Mouse (Mus musculus) midbrain, postnatal 0 days (tissue): Measurements from ENCODE around the gene Slc16a1. TPM values are rescaled to one million over a fixed set of nuclear protein-coding genes. Genes with fewer than 3 reads are reported as not detected.
"Not testable (repeated sequence)": the region's sequence is repeated elsewhere in the genome, so short reads cannot be mapped to it uniquely, and the experiment has no call there.

Experiments
- ATAC-seq: fragments of 200-750 bp; cut with Nextera tagmentation; 2 replicates; pipeline ENCODE4 v1.8.0; 2017; ENCODE audit warnings: moderate number of reproducible peaks, mild to moderate bottlenecking, moderate TSS enrichment, moderate library complexity; ENCODE audit not compliant: low FRiP score
- DNase-seq: peaks from one replicate; pipeline ENCODE4 v3.0.0-alpha.2; 2015; ENCODE audit warnings: low spot score
- H3K27ac ChIP-seq: fragments of 300-500 bp; sonication (generic); 2 replicates; pipeline ENCODE4 v1.5.1; 2014; ENCODE audit warnings: low read depth, mild to moderate bottlenecking, low read length, mixed read lengths
- H3K27me3 ChIP-seq: fragments of 300-500 bp; sonication (generic); 2 replicates; pipeline ENCODE4 v1.6.1; 2014; ENCODE audit warnings: low read length, control low read depth, mixed read lengths; ENCODE audit not compliant: insufficient read depth
- H3K36me3 ChIP-seq: fragments of 300-500 bp; sonication (generic); 2 replicates; pipeline ENCODE4 v1.6.1; 2014; ENCODE audit warnings: low read length, control low read depth, mixed read lengths; ENCODE audit not compliant: insufficient read depth
- H3K4me1 ChIP-seq: fragments of 300-500 bp; sonication (generic); 2 replicates; pipeline ENCODE4 v1.6.1; 2014; ENCODE audit warnings: mild to moderate bottlenecking, control low read depth, antibody characterized with exemption, low read length, mixed read lengths; ENCODE audit not compliant: insufficient read depth
- H3K4me2 ChIP-seq: fragments of 300-500 bp; sonication (generic); 2 replicates; pipeline ENCODE4 v1.6.1; 2014; ENCODE audit warnings: low read depth, mild to moderate bottlenecking, low read length, mixed read lengths; ENCODE audit not compliant: poor library complexity, severe bottlenecking
- H3K4me3 ChIP-seq: fragments of 300-500 bp; sonication (generic); 2 replicates; pipeline ENCODE4 v1.5.1; 2014; ENCODE audit warnings: low read depth, mild to moderate bottlenecking, low read length, moderate library complexity
- H3K9ac ChIP-seq: fragments of 300-500 bp; sonication (generic); replicated peaks from 2 replicates; pipeline ENCODE4 v1.6.1; 2014; ENCODE audit warnings: mild to moderate bottlenecking, low read length, moderate library complexity, mixed read lengths; ENCODE audit not compliant: poor library complexity, severe bottlenecking
- H3K9me3 ChIP-seq: fragments of 300-500 bp; sonication (generic); 2 replicates; pipeline ENCODE4 v1.6.1; 2016; ENCODE audit warnings: low read length, control low read depth
- CTCF ChIP-seq: IDR thresholded peaks from 2 replicates; pipeline ENCODE4 v1.5.1; 2016; ENCODE audit warnings: antibody characterized with exemption, mild to moderate bottlenecking
- WGBS: fragments of 180-500 bp; shearing (Covaris S2); extraction: QIAGEN DNeasy Blood & Tissue Kit; methylation state at CpG from one replicate; pipeline ENCODE4 v1.1.7; 2014; 5-methylcytosine and 5-hydroxymethylcytosine counted together
- polyA plus RNA-seq: library from polyadenylated mRNA; unstranded; fragments of >200 nt; fragmentation: Nextera tagmentation; extraction: Ambion mirVana; gene quantifications from 2 replicates; pipeline ENCODE4 v1.2.1, GENCODE M21; 2015
- total RNA-seq: library from RNA; depleted of rRNA; stranded (reverse); fragments of >200 nt; gene quantifications from 2 replicates; pipeline ENCODE4 v1.2.3, GENCODE M21; 2014

The Slc16a1 gene
- total and polyA plus RNA-seq, 2 experiments from 2014 or later, result 19.1 to 36.6 TPM

GRCm38 (mm10) chr3:104682671-104683504 lies 44.4 kb downstream of the Slc16a1 start:
- Histone ChIP-seq H3K9ac (no peak overlapping the region), H3K4me1 (no peaks in the 10 kb centered on the region), H3K27ac (no peak overlapping the region), H3K36me3 (no peaks in the 10 kb centered on the region), H3K4me2 (no peak overlapping the region), H3K9me3 (no peaks in the 10 kb centered on the region), H3K4me3 (no peak overlapping the region), H3K27me3 (no peaks in the 10 kb centered on the region)
- TF ChIP-seq CTCF, result peak; percentile 92
- peak; percentile 83 for DNase-seq
- ATAC-seq, result peak; percentile 70
- WGBS, result 53% methylated on average over 11 of the region's 11 CpGs

DNA sequence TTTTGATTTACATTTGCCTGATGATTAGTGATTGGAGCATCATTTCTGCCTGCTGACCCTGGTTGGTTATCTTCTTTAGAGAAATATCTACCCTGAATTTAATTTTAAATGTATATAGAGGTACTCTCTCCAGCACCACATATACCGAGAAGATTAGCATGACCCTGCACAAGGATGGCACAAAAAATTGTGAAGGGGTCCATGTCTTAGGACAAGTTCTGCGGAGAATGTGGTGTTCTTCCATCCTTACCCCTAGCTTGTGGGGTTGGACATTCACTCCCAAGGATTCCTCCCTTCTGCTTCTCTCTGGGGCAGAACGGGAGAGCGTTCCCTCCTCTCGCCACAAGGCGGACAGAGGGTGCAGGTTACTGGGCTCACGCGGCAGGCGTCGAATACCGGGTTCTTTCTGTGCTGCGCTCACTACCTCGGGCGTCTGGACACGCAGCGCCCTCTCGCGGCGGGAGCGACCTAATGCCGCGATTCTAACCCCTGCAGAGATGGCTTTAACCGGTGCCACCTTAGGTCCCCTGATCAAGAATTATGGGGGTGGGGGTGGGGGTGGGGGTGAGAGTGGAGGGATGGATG lies 62.4 kb downstream of the Slc16a1 start:
- H3K9ac ChIP-seq, result no peak overlapping the region
- H3K4me1 ChIP-seq, result no peaks in the 10 kb centered on the region
- peak; percentile 83 for DNase-seq
- WGBS, result 5% methylated on average over 23 of the region's 23 CpGs
- H3K27me3 ChIP-seq, result no peaks in the 10 kb centered on the region
- H3K36me3 ChIP-seq, result no peaks in the 10 kb centered on the region
- peak; percentile 74 for ATAC-seq
- TF ChIP-seq CTCF, result peak; percentile 75
- 0 out of 2 replicates have a peak overlapping the region, but pooled peaks have one; percentile 15 for H3K4me2 ChIP-seq
- no peak overlapping the region for H3K27ac ChIP-seq
- no peak overlapping the region for H3K4me3 ChIP-seq
- H3K9me3 ChIP-seq, result no peaks in the 10 kb centered on the region

GRCm38 (mm10) chr3:104701761-104702160 lies 63.3 kb downstream of the Slc16a1 start:
- no peak overlapping the region for H3K9ac ChIP-seq
- WGBS, result 89% methylated on average over 1 of the region's 1 CpGs
- no peak for DNase-seq

GRCm38 (mm10) chr3:104703941-104704340 lies 65.5 kb downstream of the Slc16a1 start:
- Histone ChIP-seq H3K4me2 (no peak overlapping the region), H3K4me3 (no peak overlapping the region), H3K27me3 (no peaks in the 10 kb centered on the region), H3K36me3 (no peaks in the 10 kb centered on the region), H3K9ac (no peak overlapping the region), H3K9me3 (no peaks in the 10 kb centered on the region), H3K27ac (no peak overlapping the region), H3K4me1 (no peaks in the 10 kb centered on the region)
- ATAC-seq (no peak), DNase-seq (no peak)
- 93% methylated on average over 4 of the region's 4 CpGs for WGBS
- no peak for TF ChIP-seq CTCF

More at GRCm38 (mm10) chr3:104701761-104702160, 63.3 kb downstream of the Slc16a1 start:
- H3K36me3 ChIP-seq, result no peaks in the 10 kb centered on the region
- no peak for TF ChIP-seq CTCF
- no peak overlapping the region for H3K27ac ChIP-seq
- H3K4me2 ChIP-seq, result no peak overlapping the region
- no peaks in the 10 kb centered on the region for H3K9me3 ChIP-seq
- ATAC-seq, result no peak
- H3K4me3 ChIP-seq, result no peak overlapping the region
- no peaks in the 10 kb centered on the region for H3K27me3 ChIP-seq
- no peaks in the 10 kb centered on the region for H3K4me1 ChIP-seq

- Histone ChIP-seq H3K27ac (no peak overlapping the region), H3K9ac (no peak overlapping the region), H3K4me2 (no peak overlapping the region), H3K4me3 (no peak overlapping the region), H3K9me3 (no peaks in the 10 kb centered on the region), H3K36me3 (no peaks in the 10 kb centered on the region), H3K4me1 (no peaks in the 10 kb centered on the region), H3K27me3 (no peaks in the 10 kb centered on the region)
- ATAC-seq (no peak), DNase-seq (no peak)
- TF ChIP-seq CTCF, result no peak
- 93% methylated on average over 2 of the region's 2 CpGs for WGBS
Observed at GRCm38 (mm10) chr3:104706446-104706845, 68.0 kb downstream of the Slc16a1 start.

- DNase-seq, H3K4me2 ChIP-seq, H3K4me1 ChIP-seq, H3K27ac ChIP-seq, H3K4me3 ChIP-seq, H3K36me3 ChIP-seq, H3K9ac ChIP-seq, H3K9me3 ChIP-seq, H3K27me3 ChIP-seq: not testable (repeated sequence)
- WGBS, result 72% methylated on average over 6 of the region's 6 CpGs
- ATAC-seq, result 0 out of 2 replicates have a peak, but pooled peaks have one; percentile 13
Observed at GRCm38 (mm10) chr3:104706951-104707771, 68.7 kb downstream of the Slc16a1 start.

DNA sequence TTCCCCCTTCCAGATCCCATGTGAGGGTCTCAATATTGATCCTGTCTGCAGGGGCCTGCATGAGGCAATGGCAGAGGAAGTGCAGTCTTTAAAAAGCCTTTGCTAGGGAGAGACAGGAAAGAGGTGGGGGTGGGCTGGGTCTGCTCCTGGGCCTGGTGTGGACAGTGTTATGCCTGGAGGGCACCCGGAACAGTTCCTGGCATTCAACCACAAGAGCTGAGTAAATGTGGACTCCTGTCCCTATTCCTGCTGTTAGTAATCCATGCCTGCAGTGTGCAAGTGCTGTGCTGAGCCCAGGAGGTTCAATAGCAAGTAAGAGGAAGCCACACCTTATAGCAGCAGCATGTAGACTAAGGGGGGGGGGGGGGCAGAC lies 69.3 kb downstream of the Slc16a1 start:
- not testable (repeated sequence) for H3K9me3 ChIP-seq, H3K4me2 ChIP-seq, H3K9ac ChIP-seq, H3K4me1 ChIP-seq, DNase-seq, H3K27ac ChIP-seq, H3K36me3 ChIP-seq, H3K27me3 ChIP-seq, H3K4me3 ChIP-seq
- 0 out of 2 replicates have a peak, but pooled peaks have one; percentile 3 for ATAC-seq
- WGBS, result 80% methylated on average over 1 of the region's 1 CpGs
